Mouse (Mus musculus): ENCODE data around the gene Tppp3. TPM values are rescaled to one million over a fixed set of nuclear protein-coding genes. Genes with fewer than 3 reads are reported as not detected.

Gene Tppp3
- polyA plus RNA-seq (2014; fragmentation: Nextera tagmentation; extraction: Ambion mirVana): 189 and 259 TPM in 2 replicates

DNA sequence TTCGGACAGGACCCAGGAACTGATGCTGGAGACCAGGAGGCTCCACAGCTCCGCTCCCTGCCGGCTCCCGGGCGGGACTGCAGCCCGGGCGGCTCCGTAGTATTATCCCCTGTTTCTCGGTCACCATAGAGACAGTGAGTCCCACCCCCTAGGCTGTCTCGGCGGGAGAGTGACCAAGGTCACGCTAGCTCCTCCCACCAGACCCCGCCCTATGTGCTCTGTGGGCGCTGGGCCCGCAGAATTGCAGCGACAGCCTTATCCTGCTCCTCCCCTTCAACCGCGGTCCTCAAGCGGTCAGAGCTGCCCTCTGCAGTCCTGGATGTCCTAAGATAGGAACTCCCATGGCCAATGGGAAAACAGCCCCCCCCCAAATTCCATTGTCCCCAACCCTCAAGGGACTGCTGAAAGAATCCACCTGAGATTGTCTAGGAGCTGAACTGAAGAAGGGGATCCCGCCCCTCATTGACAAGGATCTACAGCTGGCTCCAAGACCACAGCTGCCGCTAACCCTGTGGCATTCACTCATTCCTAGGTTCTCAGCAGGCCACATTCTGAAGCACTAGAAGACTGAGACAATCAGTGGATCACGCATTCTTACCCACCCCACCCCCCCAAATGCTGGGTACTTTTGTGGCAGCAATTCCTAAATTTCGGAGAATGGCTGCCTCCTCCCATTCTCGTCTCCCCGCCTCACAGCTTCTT is at the start of gene Tppp3:
Gene Tppp3, minus strand, starts transcription at position 213 of the 702 bp plus-strand sequence.
- WGBS: 3% methylated on average over 25 of the region's 25 CpGs
- Histone ChIP-seq H3K4me1 (ENCODE audit: control insufficient read depth, insufficient read depth, low read length) (peaks cover 31% of the 10 kb centered on the region), H3K4me2 (ENCODE audit: low read depth, low read length) (peak within 1 kb of the TSS; percentile 69)

DNA sequence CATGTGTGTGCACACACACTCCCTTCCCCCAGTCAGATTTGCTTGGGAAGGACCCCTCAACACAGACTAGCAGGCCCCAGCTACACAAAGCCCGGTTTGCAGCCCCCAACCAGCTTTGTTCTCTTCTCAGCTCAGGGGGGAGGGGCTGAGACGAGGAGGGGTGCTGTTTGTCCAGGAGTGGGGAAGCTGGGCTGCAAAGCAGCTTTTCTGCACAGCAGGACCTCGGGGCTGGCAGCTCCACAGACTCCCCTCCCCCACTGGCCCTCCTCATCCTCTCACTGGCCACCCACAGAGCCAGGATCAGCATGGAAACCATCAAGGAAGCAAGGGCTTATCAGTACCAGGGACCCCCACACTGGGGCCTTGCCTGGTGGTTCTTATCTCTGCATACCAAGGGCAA is 49.7 kb upstream of the Tppp3 start:
- Histone ChIP-seq H3K4me3 (ENCODE audit: low read depth, low read length) (no peak overlapping the region), H3K4me1 (ENCODE audit: control insufficient read depth, insufficient read depth, low read length) (peaks cover 17% of the 10 kb centered on the region), H3K36me3 (ENCODE audit: control insufficient read depth, insufficient read depth, low read length) (peaks cover 17% of the 10 kb centered on the region), H3K9me3 (ENCODE audit: control insufficient read depth, low read length) (no peaks in the 10 kb centered on the region), H3K9ac (replicated peaks; ENCODE audit: low read depth, low read length) (no peak overlapping the region), H3K27ac (ENCODE audit: low read depth, low read length) (0 out of 2 replicates have a peak overlapping the region, but pooled peaks have one; percentile 10), H3K27me3 (ENCODE audit: control insufficient read depth, insufficient read depth, low read length) (no peaks in the 10 kb centered on the region; the same call in 1 of the 2 replicates), H3K4me2 (ENCODE audit: low read depth, low read length) (no peak overlapping the region)
- WGBS: 0% methylated on average over 3 of the region's 3 CpGs
- no peak for ATAC-seq (ENCODE audit: low read depth)

More for the DNA sequence above, at the start of gene Tppp3:
- H3K27ac ChIP-seq (ENCODE audit: low read depth, low read length): peak within 1 kb of the TSS; percentile 77
- peak within 1 kb of the TSS; percentile 64 for H3K9ac ChIP-seq (replicated peaks; ENCODE audit: low read depth, low read length)
- H3K4me3 ChIP-seq (ENCODE audit: low read depth, low read length): peak within 1 kb of the TSS; percentile 42
- no peaks in the 10 kb centered on the region for H3K9me3 ChIP-seq (ENCODE audit: control insufficient read depth, low read length)
- ATAC-seq (ENCODE audit: low read depth): peak; percentile 89
- no peaks in the 10 kb centered on the region for H3K27me3 ChIP-seq (ENCODE audit: control insufficient read depth, insufficient read depth, low read length)
- 0 out of 2 replicates have a peak, but pooled peaks cover 6% of the 10 kb centered on the region for H3K36me3 ChIP-seq (ENCODE audit: control insufficient read depth, insufficient read depth, low read length)

DNA sequence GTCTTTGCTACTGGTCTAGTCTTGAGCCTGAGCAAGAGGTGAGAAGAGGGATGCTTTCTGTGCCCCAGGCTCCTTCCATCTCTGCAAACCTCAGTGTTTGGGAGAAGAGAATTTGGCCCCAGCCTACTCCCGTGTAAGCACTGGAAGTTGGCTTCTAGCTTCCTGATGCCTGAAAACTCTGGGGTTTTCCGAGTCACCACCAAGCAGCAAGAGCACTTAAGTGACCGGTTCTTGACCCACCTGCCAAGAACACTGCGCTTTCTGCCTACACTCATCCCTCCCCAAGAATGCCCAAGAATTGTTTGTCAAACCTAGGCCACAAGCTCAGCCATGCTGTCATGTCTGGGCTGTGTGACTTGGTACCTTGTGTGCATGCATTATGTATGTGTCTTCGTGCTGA is 49.2 kb upstream of the Tppp3 start:
- 28% methylated on average over 5 of the region's 5 CpGs for WGBS
- H3K27me3 ChIP-seq (ENCODE audit: control insufficient read depth, insufficient read depth, low read length): no peaks in the 10 kb centered on the region; the same call in 1 of the 2 replicates
- peaks cover 17% of the 10 kb centered on the region for H3K36me3 ChIP-seq (ENCODE audit: control insufficient read depth, insufficient read depth, low read length)
- H3K9ac ChIP-seq (replicated peaks; ENCODE audit: low read depth, low read length): no peak overlapping the region
- H3K9me3 ChIP-seq (ENCODE audit: control insufficient read depth, low read length): no peaks in the 10 kb centered on the region
- H3K4me1 ChIP-seq (ENCODE audit: control insufficient read depth, insufficient read depth, low read length): peaks cover 18% of the 10 kb centered on the region
- H3K27ac ChIP-seq (ENCODE audit: low read depth, low read length): no peak overlapping the region
- no peak overlapping the region for H3K4me3 ChIP-seq (ENCODE audit: low read depth, low read length)
- no peak for ATAC-seq (ENCODE audit: low read depth)
- H3K4me2 ChIP-seq (ENCODE audit: low read depth, low read length): no peak overlapping the region

- Histone ChIP-seq H3K36me3 (ENCODE audit: control insufficient read depth, insufficient read depth, low read length) (peaks cover 9% of the 10 kb centered on the region), H3K27me3 (ENCODE audit: control insufficient read depth, insufficient read depth, low read length) (no peaks in the 10 kb centered on the region; the same call in 1 of the 2 replicates), H3K4me1 (ENCODE audit: control insufficient read depth, insufficient read depth, low read length) (peaks cover 18% of the 10 kb centered on the region), H3K9me3 (ENCODE audit: control insufficient read depth, low read length) (no peaks in the 10 kb centered on the region), H3K4me2 (ENCODE audit: low read depth, low read length) (peak overlapping the region; percentile 94), H3K9ac (replicated peaks; ENCODE audit: low read depth, low read length) (no peak overlapping the region), H3K27ac (ENCODE audit: low read depth, low read length) (no peak overlapping the region), H3K4me3 (ENCODE audit: low read depth, low read length) (no peak overlapping the region)
- WGBS: 0% methylated on average over 2 of the region's 2 CpGs
- ATAC-seq (ENCODE audit: low read depth): no peak
These were observed 48.3 kb upstream of the Tppp3 start for GRCm38 (mm10) chr8:105519591-105519990.

DNA sequence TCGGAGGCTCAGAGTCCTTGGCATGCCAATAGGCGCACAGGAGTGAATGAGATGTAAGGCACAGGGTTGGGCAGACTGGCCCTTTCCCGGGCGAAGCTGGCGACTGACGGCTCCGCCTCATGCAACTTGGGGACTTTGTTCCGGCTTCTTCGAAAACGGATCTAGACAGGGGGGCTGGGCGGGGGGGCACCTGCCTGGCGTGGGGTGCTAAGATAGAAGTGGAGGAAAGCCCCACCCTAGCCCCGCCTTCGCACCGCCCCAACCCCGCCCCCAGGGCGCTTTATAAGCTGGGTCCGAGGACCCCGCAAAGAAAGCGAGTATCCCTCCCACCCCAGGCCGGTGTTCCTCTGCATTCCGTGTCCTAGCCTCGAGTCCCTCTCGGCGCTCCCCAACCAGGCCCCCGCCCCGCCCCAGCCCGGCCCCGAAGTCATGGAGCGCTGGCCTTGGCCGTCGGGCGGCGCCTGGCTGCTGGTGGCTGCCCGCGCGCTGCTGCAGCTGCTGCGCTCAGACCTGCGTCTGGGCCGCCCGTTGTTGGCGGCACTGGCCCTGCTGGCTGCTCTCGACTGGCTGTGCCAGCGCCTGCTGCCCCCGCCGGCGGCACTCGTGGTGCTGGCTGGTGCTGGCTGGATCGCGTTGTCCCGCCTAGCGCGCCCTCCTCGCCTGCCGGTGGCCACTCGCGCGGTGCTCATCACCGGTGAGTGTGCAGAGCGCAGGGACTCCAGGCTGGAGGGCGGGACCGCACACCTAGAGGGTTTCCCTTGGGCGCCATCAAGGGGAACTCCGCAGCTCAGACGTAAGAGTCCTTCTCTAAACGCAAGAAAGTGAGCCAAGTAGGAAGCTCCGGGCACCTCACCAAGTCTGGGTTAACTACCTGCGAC is 47.3 kb upstream of the Tppp3 start, which contains the start of gene Hsd11b2:
Gene Hsd11b2, plus strand, starts transcription at position 320 of the 878 bp plus-strand sequence.
- H3K36me3 ChIP-seq (ENCODE audit: control insufficient read depth, insufficient read depth, low read length): 0 out of 2 replicates have a peak, but pooled peaks cover 8% of the 10 kb centered on the region
- H3K27me3 ChIP-seq (ENCODE audit: control insufficient read depth, insufficient read depth, low read length): no peaks in the 10 kb centered on the region; the same call in 1 of the 2 replicates
- under 1% methylated on average over 63 of the region's 68 CpGs for WGBS
- peak; percentile 76 for ATAC-seq (ENCODE audit: low read depth)
- H3K4me3 ChIP-seq (ENCODE audit: low read depth, low read length): peak within 1 kb of the TSS; percentile 47
- peak within 1 kb of the TSS; percentile 94 for H3K4me2 ChIP-seq (ENCODE audit: low read depth, low read length)
- H3K27ac ChIP-seq (ENCODE audit: low read depth, low read length): 0 out of 2 replicates have a peak within 1 kb of the TSS, but pooled peaks have one; percentile 28
- H3K4me1 ChIP-seq (ENCODE audit: control insufficient read depth, insufficient read depth, low read length): peaks cover 18% of the 10 kb centered on the region
- H3K9ac ChIP-seq (replicated peaks; ENCODE audit: low read depth, low read length): peak within 1 kb of the TSS; percentile 65
- H3K9me3 ChIP-seq (ENCODE audit: control insufficient read depth, low read length): no peaks in the 10 kb centered on the region

DNA sequence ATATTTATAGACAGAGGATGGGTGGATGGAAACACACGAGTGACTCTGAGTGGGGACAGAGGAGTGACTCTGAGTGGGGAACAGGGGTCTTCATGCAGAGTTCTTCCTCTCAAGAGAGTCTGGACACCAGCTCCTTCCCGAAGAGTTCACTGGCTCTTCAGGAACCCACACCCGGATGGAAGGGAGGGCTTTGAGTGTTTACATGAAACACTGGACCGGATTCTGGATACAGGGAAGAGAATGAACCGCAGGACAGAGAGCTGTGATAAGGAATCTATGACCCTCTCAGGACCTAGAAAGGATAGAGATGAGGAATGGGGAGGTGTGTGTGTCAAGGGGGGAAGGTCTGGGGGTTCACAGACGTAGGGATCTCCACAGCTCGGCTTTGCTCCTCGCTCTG is 46.0 kb upstream of the Tppp3 start:
- no peak overlapping the region for H3K4me2 ChIP-seq (ENCODE audit: low read depth, low read length)
- H3K4me1 ChIP-seq (ENCODE audit: control insufficient read depth, insufficient read depth, low read length): peaks cover 18% of the 10 kb centered on the region
- ATAC-seq (ENCODE audit: low read depth): no peak
- H3K4me3 ChIP-seq (ENCODE audit: low read depth, low read length): no peak overlapping the region
- no peak overlapping the region for H3K27ac ChIP-seq (ENCODE audit: low read depth, low read length)
- H3K27me3 ChIP-seq (ENCODE audit: control insufficient read depth, insufficient read depth, low read length): no peaks in the 10 kb centered on the region; the same call in 1 of the 2 replicates
- H3K9me3 ChIP-seq (ENCODE audit: control insufficient read depth, low read length): no peaks in the 10 kb centered on the region
- WGBS: 44% methylated on average over 8 of the region's 8 CpGs
- H3K9ac ChIP-seq (replicated peaks; ENCODE audit: low read depth, low read length): no peak overlapping the region
- H3K36me3 ChIP-seq (ENCODE audit: control insufficient read depth, insufficient read depth, low read length): 0 out of 2 replicates have a peak, but pooled peaks cover 1% of the 10 kb centered on the region

DNA sequence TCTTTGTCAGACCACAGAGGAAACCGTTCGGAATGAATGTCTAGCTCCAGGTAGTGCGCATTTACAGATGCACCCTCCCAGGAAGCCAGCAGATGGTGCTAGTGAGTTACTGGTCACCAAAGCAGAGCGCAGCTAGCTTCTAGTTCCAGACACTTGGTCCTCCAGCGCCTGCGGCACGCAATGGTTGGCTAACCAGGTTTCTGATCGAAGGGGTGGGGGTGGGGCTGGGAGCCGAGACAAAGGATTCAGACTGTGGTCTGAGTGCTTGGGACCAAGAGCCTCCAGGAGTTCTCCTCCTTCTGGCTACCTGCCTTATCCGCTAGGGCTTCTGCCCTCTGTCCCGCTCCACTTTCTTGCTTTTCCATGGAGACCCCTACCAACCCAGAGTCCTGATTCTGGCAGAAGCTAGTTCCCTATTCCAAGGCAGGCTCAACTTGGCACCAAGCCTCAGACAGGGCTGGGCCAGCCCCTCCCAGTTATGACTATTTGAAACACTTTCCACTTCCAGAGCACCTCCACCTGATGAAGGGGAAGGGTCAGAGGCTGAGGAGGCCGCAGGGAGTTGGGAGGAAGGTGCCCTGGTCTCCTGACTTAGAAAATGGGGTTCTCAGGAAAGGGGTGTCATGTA is 44.8 kb upstream of the Tppp3 start:
- no peaks in the 10 kb centered on the region for H3K36me3 ChIP-seq (ENCODE audit: control insufficient read depth, insufficient read depth, low read length)
- H3K9me3 ChIP-seq (ENCODE audit: control insufficient read depth, low read length): no peaks in the 10 kb centered on the region
- peak overlapping the region; percentile 35 for H3K4me2 ChIP-seq (ENCODE audit: low read depth, low read length)
- no peak overlapping the region for H3K4me3 ChIP-seq (ENCODE audit: low read depth, low read length)
- peaks cover 15% of the 10 kb centered on the region for H3K4me1 ChIP-seq (ENCODE audit: control insufficient read depth, insufficient read depth, low read length)
- no peaks in the 10 kb centered on the region; the same call in 1 of the 2 replicates for H3K27me3 ChIP-seq (ENCODE audit: control insufficient read depth, insufficient read depth, low read length)
- 13% methylated on average over 12 of the region's 12 CpGs for WGBS
- H3K27ac ChIP-seq (ENCODE audit: low read depth, low read length): no peak overlapping the region
- H3K9ac ChIP-seq (replicated peaks; ENCODE audit: low read depth, low read length): no peak overlapping the region
- peak; percentile 50; the same call in 1 of the 2 replicates for ATAC-seq (ENCODE audit: low read depth)

- Histone ChIP-seq H3K4me1 (ENCODE audit: control insufficient read depth, insufficient read depth, low read length) (peaks cover 13% of the 10 kb centered on the region), H3K4me3 (ENCODE audit: low read depth, low read length) (no peak overlapping the region), H3K9ac (replicated peaks; ENCODE audit: low read depth, low read length) (no peak overlapping the region), H3K27ac (ENCODE audit: low read depth, low read length) (no peak overlapping the region), H3K27me3 (ENCODE audit: control insufficient read depth, insufficient read depth, low read length) (no peaks in the 10 kb centered on the region; the same call in 1 of the 2 replicates), H3K9me3 (ENCODE audit: control insufficient read depth, low read length) (no peaks in the 10 kb centered on the region), H3K4me2 (ENCODE audit: low read depth, low read length) (no peak overlapping the region), H3K36me3 (ENCODE audit: control insufficient read depth, insufficient read depth, low read length) (no peaks in the 10 kb centered on the region)
- no peak for ATAC-seq (ENCODE audit: low read depth)
- WGBS: 86% methylated on average over 5 of the region's 5 CpGs
These were observed 43.3 kb upstream of the Tppp3 start for GRCm38 (mm10) chr8:105514656-105515055.

All from neural tube, embryonic 14.5 days (tissue).